Mouse (Mus musculus) liver, postnatal 0 days (tissue): ENCODE results near the gene Mllt6. TPM values are rescaled to one million over a fixed set of nuclear protein-coding genes. Genes with fewer than 3 reads are reported as not detected.

Source experiments
- ATAC-seq: fragments of 200-750 bp; cut with Nextera tagmentation; 2 replicates; pipeline ENCODE4 v1.8.0; 2017; ENCODE audit warnings: mild to moderate bottlenecking, moderate library complexity
- DNase-seq: peaks from one replicate; pipeline ENCODE4 v3.0.0-alpha.2; 2016
- H3K27ac ChIP-seq: fragments of 300-500 bp; sonication (generic); 2 replicates; pipeline ENCODE4 v1.5.1; 2014; ENCODE audit warnings: antibody characterized with exemption, moderate library complexity, mild to moderate bottlenecking, low read depth
- H3K27me3 ChIP-seq: fragments of 300-500 bp; sonication (generic); 2 replicates; pipeline ENCODE4 v1.6.1; 2014; ENCODE audit warnings: low read length, control low read depth, mixed read lengths; ENCODE audit not compliant: insufficient read depth
- H3K36me3 ChIP-seq: fragments of 300-500 bp; sonication (generic); replicated peaks from 2 replicates; pipeline ENCODE4 v1.6.1; 2014; ENCODE audit warnings: mild to moderate bottlenecking, control low read depth, low read length, moderate library complexity, mixed read lengths; ENCODE audit not compliant: insufficient read depth
- H3K4me1 ChIP-seq: fragments of 300-500 bp; sonication (generic); 2 replicates; pipeline ENCODE4 v1.6.1; 2014; ENCODE audit warnings: antibody characterized with exemption, mild to moderate bottlenecking, control low read depth; ENCODE audit not compliant: insufficient read depth
- H3K4me2 ChIP-seq: fragments of 300-500 bp; sonication (generic); 2 replicates; pipeline ENCODE4 v1.6.1; 2014; ENCODE audit warnings: low read depth, mild to moderate bottlenecking, low read length, moderate library complexity, mixed read lengths
- H3K4me3 ChIP-seq: fragments of 300-500 bp; sonication (generic); 2 replicates; pipeline ENCODE4 v1.5.1; 2014; ENCODE audit warnings: low read depth, low read length
- H3K9ac ChIP-seq: fragments of 300-500 bp; sonication (generic); replicated peaks from 2 replicates; pipeline ENCODE4 v1.6.1; 2014; ENCODE audit warnings: mild to moderate bottlenecking, moderate library complexity
- H3K9me3 ChIP-seq: fragments of 300-500 bp; sonication (generic); 2 replicates; pipeline ENCODE4 v1.6.1; 2016; ENCODE audit warnings: mild to moderate bottlenecking, control low read depth, low read length, mixed read lengths
- CTCF ChIP-seq: sonication (generic); IDR thresholded peaks from 2 replicates; pipeline ENCODE4 v1.5.1; 2016; ENCODE audit warnings: antibody characterized with exemption, low read depth
- EP300 ChIP-seq: IDR thresholded peaks from 2 replicates; pipeline ENCODE4 v1.6.1; 2016; ENCODE audit warnings: antibody characterized with exemption, low read depth, mild to moderate bottlenecking
- WGBS: fragments of 180-500 bp; shearing (Covaris S2); extraction: QIAGEN DNeasy Blood & Tissue Kit; methylation state at CpG from one replicate; pipeline ENCODE4 v1.1.7; 2014; ENCODE audit not compliant: insufficient replicate concordance; 5-methylcytosine and 5-hydroxymethylcytosine counted together
- polyA plus RNA-seq: library from polyadenylated mRNA; unstranded; fragments of >200 nt; fragmentation: Nextera tagmentation; extraction: Ambion mirVana; gene quantifications from 2 replicates; pipeline ENCODE4 v1.2.1, GENCODE M21; 2015

The Mllt6 gene
- polyA plus RNA-seq, 1 experiment from 2014 or later, result 0.32 TPM

GRCm38 (mm10) chr11:97698741-97699611, 35.8 kb downstream of the Mllt6 start:
- Histone ChIP-seq H3K27ac (peak overlapping the region; percentile 66), H3K27me3 (peaks cover 38% of the 10 kb centered on the region)
- WGBS, result under 1% methylated on average over 51 of the region's 63 CpGs

GRCm38 (mm10) chr11:97699626-97700002, 36.4 kb downstream of the Mllt6 start:
- WGBS, result 0% methylated on average over 4 of the region's 9 CpGs
- ATAC-seq, result no peak
- peaks cover 38% of the 10 kb centered on the region for H3K27me3 ChIP-seq
- H3K4me1 ChIP-seq, result peaks cover 45% of the 10 kb centered on the region
- no peak for TF ChIP-seq EP300
- TF ChIP-seq CTCF, result no peak
- no peaks in the 10 kb centered on the region for H3K9me3 ChIP-seq
- peak overlapping the region; percentile 62 for H3K4me3 ChIP-seq
- H3K4me2 ChIP-seq, result peak overlapping the region; percentile 91
- H3K9ac ChIP-seq, result peak overlapping the region; percentile 32
- H3K36me3 ChIP-seq, result 0 out of 2 replicates have a peak, but pooled peaks cover under 1% of the 10 kb centered on the region
- DNase-seq, result peak; percentile 76
- peak overlapping the region; percentile 49 for H3K27ac ChIP-seq

More at GRCm38 (mm10) chr11:97698741-97699611, 35.8 kb downstream of the Mllt6 start:
- Histone ChIP-seq H3K4me3 (peak overlapping the region; percentile 62), H3K36me3 (no peaks in the 10 kb centered on the region), H3K9ac (peak overlapping the region; percentile 64), H3K9me3 (no peaks in the 10 kb centered on the region), H3K4me1 (peaks cover 39% of the 10 kb centered on the region), H3K4me2 (peak overlapping the region; percentile 91)
- DNase-seq (peak; percentile 76), ATAC-seq (no peak)
- TF ChIP-seq EP300 (no peak), CTCF (peak; percentile 52)

GRCm38 (mm10) chr11:97700003-97700745, 37.0 kb downstream of the Mllt6 start, which contains the start of gene Pcgf2:
Gene Pcgf2 (minus strand): TSS chr11:97700497.
- H3K4me1 ChIP-seq, result peaks cover 44% of the 10 kb centered on the region

GRCm38 (mm10) chr11:97700746-97701580, 37.7 kb downstream of the Mllt6 start:
- TF ChIP-seq CTCF (no peak), EP300 (no peak)
- H3K4me2 ChIP-seq, result peak overlapping the region; percentile 91
- peak overlapping the region; percentile 49; the same call in 1 of the 2 replicates for H3K27ac ChIP-seq
- no peak for DNase-seq
- WGBS, result 16% methylated on average over 30 of the region's 30 CpGs
- H3K36me3 ChIP-seq, result peaks cover 7% of the 10 kb centered on the region; the same call in 1 of the 2 replicates
- ATAC-seq, result no peak
- peaks cover 38% of the 10 kb centered on the region for H3K27me3 ChIP-seq
- peaks cover 40% of the 10 kb centered on the region for H3K4me1 ChIP-seq
- H3K4me3 ChIP-seq, result peak overlapping the region; percentile 62
- H3K9ac ChIP-seq, result peak overlapping the region; percentile 32
- no peaks in the 10 kb centered on the region for H3K9me3 ChIP-seq

More at GRCm38 (mm10) chr11:97700003-97700745, 37.0 kb downstream of the Mllt6 start, which contains the start of gene Pcgf2:
- peak within 1 kb of the TSS; percentile 66 for H3K27ac ChIP-seq
- peak; percentile 72 for DNase-seq
- no peaks in the 10 kb centered on the region for H3K9me3 ChIP-seq
- ATAC-seq, result no peak
- H3K36me3 ChIP-seq, result 0 out of 2 replicates have a peak, but pooled peaks cover 5% of the 10 kb centered on the region
- H3K9ac ChIP-seq, result peak within 1 kb of the TSS; percentile 64
- H3K27me3 ChIP-seq, result peaks cover 38% of the 10 kb centered on the region
- H3K4me3 ChIP-seq, result peak within 1 kb of the TSS; percentile 62
- no peak for TF ChIP-seq CTCF
- TF ChIP-seq EP300, result no peak
- 1% methylated on average over 71 of the region's 85 CpGs for WGBS
- H3K4me2 ChIP-seq, result peak within 1 kb of the TSS; percentile 91

- Histone ChIP-seq H3K4me1 (peaks cover 38% of the 10 kb centered on the region), H3K4me2 (peak overlapping the region; percentile 90), H3K27ac (no peak overlapping the region), H3K36me3 (peaks cover 15% of the 10 kb centered on the region), H3K9me3 (no peaks in the 10 kb centered on the region), H3K9ac (no peak overlapping the region), H3K4me3 (peak overlapping the region; percentile 82), H3K27me3 (peaks cover 38% of the 10 kb centered on the region)
- WGBS, result 40% methylated on average over 15 of the region's 15 CpGs
- no peak for DNase-seq
- no peak for ATAC-seq
- TF ChIP-seq EP300 (no peak), CTCF (no peak)
These were observed 38.6 kb downstream of the Mllt6 start for GRCm38 (mm10) chr11:97701581-97702392.
